Comparison of ENCODE assay signal across 8 mouse cellular contexts in genomic region chr10:80932206-80932605, GRCm38 (mm10). TPM values are rescaled to one million over a fixed set of nuclear protein-coding genes. Genes with fewer than 3 reads are reported as not detected.
DNase-seq lines count a peak whose midpoint lies in the region; ATAC-seq and TF ChIP-seq lines count a peak whose summit lies in the region.
"Had no signal": no experiment of that assay in that cellular context is flagged by ENCODE, and none has a peak within 500 bp of the region (broad histone marks: within the 10 kb centered on the region; RNA-seq: fewer than 3 reads in every experiment).

No protein-coding gene starts in this region.

- ATAC-seq in heart, embryonic 12.5 days (ENCODE audit: insufficient number of reproducible peaks, low FRiP score), result no peak
- ATAC-seq in liver, embryonic 13.5 days (ENCODE audit: low read depth), result no peak

- no peaks in the 10 kb centered on the region for H3K79me2 ChIP-seq in liver, adult 2 months (ENCODE audit: control insufficient read depth, insufficient read depth, low read length)

- H3K27me3 ChIP-seq in liver, adult 2 months (ENCODE audit: control insufficient read depth, insufficient read depth, low read length), result no peaks in the 10 kb centered on the region; the same call in 1 of the 2 replicates
- H3K27me3 ChIP-seq in heart, embryonic 12.5 days (replicated peaks), result peaks cover 12% of the 10 kb centered on the region; the same call in 1 of the 2 replicates
- H3K27me3 ChIP-seq in liver, embryonic 13.5 days, result peaks cover 81% of the 10 kb centered on the region

- 16% methylated on average over 20 of the region's 20 CpGs for WGBS in liver, adult 2 months
- 3% methylated on average over 20 of the region's 20 CpGs for WGBS in bone marrow, adult 2 months
- WGBS in heart, embryonic 12.5 days, result 1% methylated on average over 20 of the region's 20 CpGs
- WGBS in liver, embryonic 13.5 days (ENCODE audit: insufficient replicate concordance), result under 1% methylated on average over 20 of the region's 20 CpGs
- WGBS in olfactory bulb, adult 2 months, result 8% methylated on average over 20 of the region's 20 CpGs

- no peak for DNase-seq in liver, adult 2 months (ENCODE audit: extremely low read depth, low read depth, low spot score)
- no peak for DNase-seq in liver
- DNase-seq in liver, embryonic 13.5 days, result no peak
- no peak for DNase-seq in thymus, postnatal 25 days

- peaks cover 22% of the 10 kb centered on the region for H3K4me1 ChIP-seq in liver, adult 2 months (ENCODE audit: control insufficient read depth, insufficient read depth, low read length)
- peaks cover 11% of the 10 kb centered on the region for H3K4me1 ChIP-seq in bone marrow, adult 2 months (ENCODE audit: control insufficient read depth, insufficient read depth, low read length)
- H3K4me1 ChIP-seq in heart, embryonic 12.5 days (replicated peaks), result peaks cover 68% of the 10 kb centered on the region
- H3K4me1 ChIP-seq in liver, embryonic 13.5 days (replicated peaks), result peaks cover 81% of the 10 kb centered on the region
- H3K4me1 ChIP-seq in olfactory bulb, adult 2 months (ENCODE audit: control insufficient read depth, insufficient read depth, low read length), result peaks cover 55% of the 10 kb centered on the region

- peak overlapping the region; percentile 93 for H3K4me2 ChIP-seq in heart, embryonic 12.5 days
- peak overlapping the region; percentile 86 for H3K4me2 ChIP-seq in liver, embryonic 13.5 days

- TF ChIP-seq CTCF in liver, adult 2 months (IDR thresholded peaks at IDR 0.05; ENCODE audit: low read depth, low read length), result no peak
- no peak for TF ChIP-seq CTCF in bone marrow, adult 2 months (IDR thresholded peaks at IDR 0.05; ENCODE audit: control insufficient read depth, insufficient read depth, low read length)
- no peak for TF ChIP-seq CTCF in olfactory bulb, adult 2 months (IDR thresholded peaks at IDR 0.05; ENCODE audit: insufficient read depth, low read depth, low read length)

- TF ChIP-seq POLR2A in liver, adult 2 months (IDR thresholded peaks at IDR 0.05; ENCODE audit: extremely low read depth, insufficient read depth, low read length), result 0 out of 2 replicates have a peak, but pooled peaks have one; percentile 10
- TF ChIP-seq POLR2A in bone marrow, adult 2 months (IDR thresholded peaks at IDR 0.05; ENCODE audit: borderline replicate concordance, control insufficient read depth, low read depth, low read length), result no peak
- TF ChIP-seq POLR2A in olfactory bulb, adult 2 months (IDR thresholded peaks at IDR 0.05; ENCODE audit: insufficient read depth, low read depth, low read length), result no peak

- no peak overlapping the region for H3K9ac ChIP-seq in liver, adult 2 months (ENCODE audit: low read depth, low read length)
- peak overlapping the region; percentile 88 for H3K9ac ChIP-seq in heart, embryonic 12.5 days
- peak overlapping the region; percentile 50 for H3K9ac ChIP-seq in liver, embryonic 13.5 days

- H3K9me3 ChIP-seq in heart, embryonic 12.5 days (replicated peaks), result no peaks in the 10 kb centered on the region
- no peaks in the 10 kb centered on the region for H3K9me3 ChIP-seq in liver, embryonic 13.5 days (replicated peaks)

- H3K4me3 ChIP-seq in liver, adult 2 months (ENCODE audit: insufficient read depth, low read depth, low read length), result no peak overlapping the region; the same call in 1 of the 2 replicates
- H3K4me3 ChIP-seq in bone marrow, adult 2 months (replicated peaks; ENCODE audit: control insufficient read depth, low read depth, low read length), result peak overlapping the region; percentile 48
- H3K4me3 ChIP-seq in heart, embryonic 12.5 days, result peak overlapping the region; percentile 66
- H3K4me3 ChIP-seq in liver, embryonic 13.5 days (replicated peaks), result peak overlapping the region; percentile 59
- H3K4me3 ChIP-seq in olfactory bulb, adult 2 months (ENCODE audit: insufficient read depth, low read depth, low read length), result peak overlapping the region; percentile 3; the same call in 1 of the 2 replicates
- H3K4me3 ChIP-seq: erythroblast, embryonic 14.5 days had no signal

- H3K27ac ChIP-seq in liver, adult 2 months (replicated peaks; ENCODE audit: insufficient read depth, low read depth, low read length), result no peak overlapping the region
- H3K27ac ChIP-seq in bone marrow, adult 2 months (ENCODE audit: control insufficient read depth, insufficient read depth, low read depth, low read length, poor library complexity), result peak overlapping the region; percentile 55
- H3K27ac ChIP-seq in heart, embryonic 12.5 days (ENCODE audit: poor library complexity, severe bottlenecking), result no peak overlapping the region
- H3K27ac ChIP-seq in liver, embryonic 13.5 days, result no peak overlapping the region
- no peak overlapping the region for H3K27ac ChIP-seq in olfactory bulb, adult 2 months (ENCODE audit: insufficient read depth, low read depth, low read length)

- no peaks in the 10 kb centered on the region for H3K36me3 ChIP-seq in liver, adult 2 months (ENCODE audit: control insufficient read depth, insufficient read depth, low read length)
- no peaks in the 10 kb centered on the region for H3K36me3 ChIP-seq in heart, embryonic 12.5 days
- no peaks in the 10 kb centered on the region for H3K36me3 ChIP-seq in liver, embryonic 13.5 days

RNA-seq across cellular contexts. Expression of gene Gadd45b, which starts 2.3 kb away (rescaled TPM):
- 2.1 and 8.3 TPM in 2 replicates for total RNA-seq in liver, adult 2 months (2014; rRNA removed)
- polyA plus RNA-seq in liver, adult 2 months (2012; rRNA removed), result 1.4 and 1.8 TPM in 2 replicates
- polyA plus RNA-seq in bone marrow, adult 2 months (2011; ENCODE audit: insufficient read depth, insufficient read length, low replicate concordance, missing spikeins), result 6.3 and 17.9 TPM in 2 replicates
- polyA plus RNA-seq in heart, embryonic 12.5 days (2016; fragmentation: Nextera tagmentation; extraction: Ambion mirVana), result 27.8 and 29.9 TPM in 2 replicates
- 1.6 and 1.8 TPM in 2 replicates for polyA plus RNA-seq in liver, embryonic 13.5 days (2015; fragmentation: Nextera tagmentation; extraction: Ambion mirVana)
- not detected in 2 replicates for polyA plus RNA-seq in olfactory bulb, adult 2 months (2012; ENCODE audit: insufficient read depth, insufficient read length, low replicate concordance, missing spikeins)

RNA-seq across cellular contexts. Expression of gene Lmnb2, which starts 14.2 kb away (rescaled TPM):
- total RNA-seq in liver, adult 2 months (2014; rRNA removed), result 3.2 and 3.3 TPM in 2 replicates
- 5.5 and 6.6 TPM in 2 replicates for polyA plus RNA-seq in liver, adult 2 months (2012; rRNA removed)
- 10.7 and 29.8 TPM in 2 replicates for polyA plus RNA-seq in bone marrow, adult 2 months (2011; ENCODE audit: insufficient read depth, insufficient read length, low replicate concordance, missing spikeins)
- polyA plus RNA-seq in heart, embryonic 12.5 days (2016; fragmentation: Nextera tagmentation; extraction: Ambion mirVana), result 34.3 and 35.3 TPM in 2 replicates
- polyA plus RNA-seq in liver, embryonic 13.5 days (2015; fragmentation: Nextera tagmentation; extraction: Ambion mirVana), result 14.0 and 15.4 TPM in 2 replicates
- not detected in 2 replicates for polyA plus RNA-seq in olfactory bulb, adult 2 months (2012; ENCODE audit: insufficient read depth, insufficient read length, low replicate concordance, missing spikeins)

RNA-seq across cellular contexts. Expression of gene Timm13, which starts 31.4 kb away (rescaled TPM):
- total RNA-seq in liver, adult 2 months (2014; rRNA removed), result 79.9 and 87.7 TPM in 2 replicates
- polyA plus RNA-seq in liver, adult 2 months (2012; rRNA removed), result 369 and 388 TPM in 2 replicates
- polyA plus RNA-seq in bone marrow, adult 2 months (2011; ENCODE audit: insufficient read depth, insufficient read length, low replicate concordance, missing spikeins), result 78.1 and 118 TPM in 2 replicates
- 285 and 293 TPM in 2 replicates for polyA plus RNA-seq in heart, embryonic 12.5 days (2016; fragmentation: Nextera tagmentation; extraction: Ambion mirVana)
- polyA plus RNA-seq in liver, embryonic 13.5 days (2015; fragmentation: Nextera tagmentation; extraction: Ambion mirVana), result 249 and 266 TPM in 2 replicates
- not detected in 2 replicates for polyA plus RNA-seq in olfactory bulb, adult 2 months (2012; ENCODE audit: insufficient read depth, insufficient read length, low replicate concordance, missing spikeins)

Comparison
In these comparisons a context has a peak if more than half of its experiments do, and no peak if none do; other contexts are left out.
1. RNA of gene Timm13, which starts 31.4 kb away (polyA plus RNA-seq): 369 to 388 TPM in liver, adult 2 months, 285 to 293 TPM in heart, embryonic 12.5 days, 249 to 266 TPM in liver, embryonic 13.5 days and 78.1 to 118 TPM in bone marrow, adult 2 months; not detected in olfactory bulb, adult 2 months; every median in the first group is over 10 times any median in the second.